Mouse (Mus musculus): ENCODE data around the gene Glg1.
"Not testable (repeated sequence)": the region's sequence is repeated elsewhere in the genome, so short reads cannot be mapped to it uniquely, and the experiment has no call there.

DNA sequence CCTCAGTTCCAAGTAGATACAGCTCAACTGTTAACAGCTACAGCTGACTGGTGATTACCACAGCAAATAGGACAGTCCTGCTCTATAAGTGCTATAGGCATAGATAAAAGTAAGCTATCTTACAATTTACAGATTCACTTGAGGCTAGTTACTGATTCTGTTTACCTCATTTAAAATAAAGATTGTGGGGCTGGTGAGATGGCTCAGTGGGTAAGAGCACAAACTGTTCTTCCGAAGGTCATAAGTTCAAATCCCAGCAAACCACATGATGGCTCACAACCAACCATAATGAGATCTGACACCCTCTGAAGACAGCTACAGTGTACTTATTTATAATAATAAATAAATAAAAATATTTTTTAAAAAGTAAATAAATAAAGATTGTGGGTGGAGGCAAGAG lies 12.2 kb downstream of the Glg1 start:
- not testable (repeated sequence) for TF ChIP-seq POLR2A (IDR thresholded peaks at IDR 0.05; ENCODE audit: extremely low read depth, insufficient read depth, low read length); CTCF (IDR thresholded peaks at IDR 0.05; ENCODE audit: low read depth, low read length)

Data from liver, adult 2 months (tissue).